ENCODE assay signal across 8 mouse cellular contexts in the genomic region with DNA sequence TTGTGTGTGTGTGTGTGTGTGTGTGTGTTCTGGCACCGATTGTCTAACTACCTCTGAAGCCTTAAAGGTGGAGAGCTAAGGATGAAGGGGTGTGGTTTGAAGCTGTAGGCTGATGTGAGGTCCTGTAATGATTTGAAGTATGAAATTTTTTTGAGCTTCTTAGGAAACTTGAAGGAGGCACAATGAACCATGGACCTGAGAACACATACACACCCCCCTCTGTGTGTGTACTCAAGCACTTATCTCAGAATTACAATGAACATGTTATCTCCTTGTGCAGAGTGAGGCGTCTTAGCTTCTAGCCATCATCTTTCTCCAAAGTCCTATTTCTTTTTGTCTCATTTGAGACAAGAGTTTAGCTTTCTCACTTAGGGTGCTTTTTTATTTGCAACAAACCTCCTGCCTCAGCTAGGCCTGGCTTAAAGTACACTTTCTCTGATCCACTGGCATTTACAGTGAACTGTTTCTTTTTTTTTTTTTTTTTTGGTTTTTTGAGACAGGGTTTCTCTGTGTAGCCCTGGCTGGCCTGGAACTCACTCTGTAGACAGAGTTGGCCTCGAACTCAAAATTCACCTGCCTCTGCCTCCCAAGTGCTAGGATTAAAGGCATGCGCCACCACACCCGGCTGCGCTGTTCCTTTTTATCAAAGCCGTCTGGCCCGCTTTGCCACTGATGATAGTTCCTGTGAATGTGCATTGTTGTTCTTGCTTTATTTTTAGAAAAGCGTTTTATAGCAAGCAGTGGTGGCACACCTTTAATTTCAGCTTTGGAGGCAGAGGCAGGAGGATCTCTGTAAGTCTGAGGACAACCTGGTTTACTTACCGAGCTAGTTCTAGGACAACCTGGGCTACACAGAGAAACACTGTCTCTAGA. TPM values are rescaled to one million over a fixed set of nuclear protein-coding genes. Genes with fewer than 3 reads are reported as not detected.
DNase-seq lines count a peak whose midpoint lies in the region; ATAC-seq and TF ChIP-seq lines count a peak whose summit lies in the region.

No protein-coding gene starts in this region.

- H3K4me1 ChIP-seq in heart, postnatal 0 days (ENCODE audit: control insufficient read depth, insufficient read depth) = peaks cover 27% of the 10 kb centered on the region
- H3K4me1 ChIP-seq in hindbrain, embryonic 14.5 days (replicated peaks; ENCODE audit: control insufficient read depth, insufficient read depth, low read length) = peaks cover 22% of the 10 kb centered on the region
- peaks cover 33% of the 10 kb centered on the region for H3K4me1 ChIP-seq in midbrain, embryonic 12.5 days

- no peaks in the 10 kb centered on the region for H3K27me3 ChIP-seq in heart, postnatal 0 days (ENCODE audit: control insufficient read depth, insufficient read depth, low read length)
- no peaks in the 10 kb centered on the region for H3K27me3 ChIP-seq in hindbrain, embryonic 14.5 days (ENCODE audit: control insufficient read depth, insufficient read depth, low read length)
- peaks cover 3% of the 10 kb centered on the region; the same call in 1 of the 2 replicates for H3K27me3 ChIP-seq in midbrain, embryonic 12.5 days

- peak overlapping the region; percentile 28; the same call in 1 of the 2 replicates for H3K9ac ChIP-seq in heart, postnatal 0 days (replicated peaks; ENCODE audit: low read depth, low read length)
- peak overlapping the region; percentile 26; the same call in 1 of the 2 replicates for H3K9ac ChIP-seq in hindbrain, embryonic 14.5 days
- H3K9ac ChIP-seq in midbrain, embryonic 12.5 days (replicated peaks) = 0 out of 2 replicates have a peak overlapping the region, but pooled peaks have one; percentile 28

- no peak for TF ChIP-seq CTCF in heart, postnatal 0 days (IDR thresholded peaks at IDR 0.05; ENCODE audit: low read depth)

- H3K9me3 ChIP-seq in heart, postnatal 0 days (replicated peaks; ENCODE audit: control insufficient read depth, low read length) = no peaks in the 10 kb centered on the region
- H3K9me3 ChIP-seq in hindbrain, embryonic 14.5 days (ENCODE audit: control insufficient read depth, low read length) = no peaks in the 10 kb centered on the region
- no peaks in the 10 kb centered on the region for H3K9me3 ChIP-seq in midbrain, embryonic 12.5 days

- DNase-seq in heart, postnatal 0 days (ENCODE audit: low spot score) = no peak
- DNase-seq in heart, adult 9 months (ENCODE audit: low spot score in 2 of 2) = no peak
- no peak for DNase-seq in hindbrain, embryonic 14.5 days (ENCODE audit: low spot score)
- DNase-seq in spleen, postnatal 4 days (ENCODE audit: low spot score in 2 of 2) = no peak
- DNase-seq in cerebellum, adult 11-12 months = no peak
- no peak for DNase-seq in adrenal gland, adult (ENCODE audit: inconsistent age in 2 of 2, low spot score in 1 of 2)

- WGBS in heart, postnatal 0 days = 67% methylated on average over 10 of the region's 10 CpGs
- 83% methylated on average over 10 of the region's 10 CpGs for WGBS in hindbrain, embryonic 14.5 days
- 81% methylated on average over 10 of the region's 10 CpGs for WGBS in midbrain, embryonic 12.5 days

- H3K36me3 ChIP-seq in heart, postnatal 0 days (replicated peaks; ENCODE audit: control insufficient read depth, insufficient read depth, low read length) = no peaks in the 10 kb centered on the region
- H3K36me3 ChIP-seq in hindbrain, embryonic 14.5 days (replicated peaks; ENCODE audit: control insufficient read depth, insufficient read depth) = no peaks in the 10 kb centered on the region
- H3K36me3 ChIP-seq in midbrain, embryonic 12.5 days = no peaks in the 10 kb centered on the region

- H3K4me3 ChIP-seq in heart, postnatal 0 days (ENCODE audit: low read depth, low read length) = peak overlapping the region; percentile 41
- peak overlapping the region; percentile 37 for H3K4me3 ChIP-seq in hindbrain, embryonic 14.5 days (replicated peaks; ENCODE audit: low read length)
- H3K4me3 ChIP-seq in midbrain, embryonic 12.5 days = peak overlapping the region; percentile 48

- peak overlapping the region; percentile 97 for H3K27ac ChIP-seq in heart, postnatal 0 days (ENCODE audit: low read depth)
- H3K27ac ChIP-seq in hindbrain, embryonic 14.5 days = peak overlapping the region; percentile 68
- H3K27ac ChIP-seq in midbrain, embryonic 12.5 days (replicated peaks) = 0 out of 2 replicates have a peak overlapping the region, but pooled peaks have one; percentile 21

- H3K4me2 ChIP-seq in heart, postnatal 0 days (ENCODE audit: low read depth, low read length) = peak overlapping the region; percentile 65
- peak overlapping the region; percentile 75 for H3K4me2 ChIP-seq in hindbrain, embryonic 14.5 days (replicated peaks)
- peak overlapping the region; percentile 77 for H3K4me2 ChIP-seq in midbrain, embryonic 12.5 days (replicated peaks)

- ATAC-seq in heart, postnatal 0 days (ENCODE audit: insufficient read depth, low read depth) = peak; percentile 1; the same call in 1 of the 2 replicates
- peak; percentile 4 for ATAC-seq in activated CD4-positive, CD25-positive, alpha-beta regulatory T cell, adult 4 months
- no peak for ATAC-seq in hindbrain, embryonic 14.5 days (ENCODE audit: low FRiP score)
- ATAC-seq in midbrain, embryonic 12.5 days (ENCODE audit: low FRiP score, low read depth) = no peak

- no peak for TF ChIP-seq EP300 in heart, postnatal 0 days (IDR thresholded peaks at IDR 0.05; ENCODE audit: low read depth)

RNA-seq across cellular contexts. Expression of a gene that starts 1.1 kb away (rescaled TPM):
- 70.6 and 97.2 TPM in 2 replicates for total RNA-seq in heart, postnatal 0 days (2014; rRNA removed; ENCODE audit: low replicate concordance)
- polyA plus RNA-seq in heart, postnatal 0 days (2015; fragmentation: Nextera tagmentation; extraction: Ambion mirVana) = 73.7 and 74.8 TPM in 2 replicates
- polyA plus RNA-seq in activated CD4-positive, CD25-positive, alpha-beta regulatory T cell, adult 4 months (2017; shearing (Covaris generic)) = 10 to 100 TPM; 40.9 to 56.9 TPM
- 17.4 and 19.0 TPM in 2 replicates for polyA plus RNA-seq in hindbrain, embryonic 14.5 days (2014; fragmentation: Nextera tagmentation; extraction: Ambion mirVana)
- 23.2 and 23.8 TPM in 2 replicates for polyA plus RNA-seq in midbrain, embryonic 12.5 days (2016; fragmentation: Nextera tagmentation; extraction: Ambion mirVana)

RNA-seq across cellular contexts. Expression of a gene that starts 14.1 kb away (rescaled TPM):
- total RNA-seq in heart, postnatal 0 days (2014; rRNA removed; ENCODE audit: low replicate concordance) = not detected in 2 replicates
- polyA plus RNA-seq in heart, postnatal 0 days (2015; fragmentation: Nextera tagmentation; extraction: Ambion mirVana) = 0.11 and 0.34 TPM in 2 replicates
- polyA plus RNA-seq in activated CD4-positive, CD25-positive, alpha-beta regulatory T cell, adult 4 months (2017; shearing (Covaris generic)) = not detected
- polyA plus RNA-seq in hindbrain, embryonic 14.5 days (2014; fragmentation: Nextera tagmentation; extraction: Ambion mirVana) = 0.25 TPM in 1 of 2 replicates, not detected in the other
- 0.78 TPM in 1 of 2 replicates, not detected in the other for polyA plus RNA-seq in midbrain, embryonic 12.5 days (2016; fragmentation: Nextera tagmentation; extraction: Ambion mirVana)

RNA-seq across cellular contexts. Expression of a gene that starts 42.7 kb away (rescaled TPM):
- total RNA-seq in heart, postnatal 0 days (2014; rRNA removed; ENCODE audit: low replicate concordance) = 1.3 and 3.4 TPM in 2 replicates
- 0.78 and 1.2 TPM in 2 replicates for polyA plus RNA-seq in heart, postnatal 0 days (2015; fragmentation: Nextera tagmentation; extraction: Ambion mirVana)
- polyA plus RNA-seq in activated CD4-positive, CD25-positive, alpha-beta regulatory T cell, adult 4 months (2017; shearing (Covaris generic)) = under 1 TPM in 1 of 2 experiments, not detected in 1; 0.79 TPM
- 1.4 and 2.3 TPM in 2 replicates for polyA plus RNA-seq in hindbrain, embryonic 14.5 days (2014; fragmentation: Nextera tagmentation; extraction: Ambion mirVana)
- 0.70 and 0.96 TPM in 2 replicates for polyA plus RNA-seq in midbrain, embryonic 12.5 days (2016; fragmentation: Nextera tagmentation; extraction: Ambion mirVana)

RNA-seq across cellular contexts. Expression of a gene that starts 42.8 kb away (rescaled TPM):
- total RNA-seq in heart, postnatal 0 days (2014; rRNA removed; ENCODE audit: low replicate concordance) = 10.6 and 28.8 TPM in 2 replicates
- 19.2 and 22.8 TPM in 2 replicates for polyA plus RNA-seq in heart, postnatal 0 days (2015; fragmentation: Nextera tagmentation; extraction: Ambion mirVana)
- 10 to 100 TPM; 27.5 to 33.4 TPM for polyA plus RNA-seq in activated CD4-positive, CD25-positive, alpha-beta regulatory T cell, adult 4 months (2017; shearing (Covaris generic))
- 12.9 and 13.0 TPM in 2 replicates for polyA plus RNA-seq in hindbrain, embryonic 14.5 days (2014; fragmentation: Nextera tagmentation; extraction: Ambion mirVana)
- polyA plus RNA-seq in midbrain, embryonic 12.5 days (2016; fragmentation: Nextera tagmentation; extraction: Ambion mirVana) = 15.4 and 18.5 TPM in 2 replicates

RNA-seq across cellular contexts. Expression of a gene that starts 46.5 kb away (rescaled TPM):
- total RNA-seq in heart, postnatal 0 days (2014; rRNA removed; ENCODE audit: low replicate concordance) = not detected in 2 replicates
- polyA plus RNA-seq in heart, postnatal 0 days (2015; fragmentation: Nextera tagmentation; extraction: Ambion mirVana) = 0.12 TPM in 1 of 2 replicates, not detected in the other
- not detected for polyA plus RNA-seq in activated CD4-positive, CD25-positive, alpha-beta regulatory T cell, adult 4 months (2017; shearing (Covaris generic))
- polyA plus RNA-seq in hindbrain, embryonic 14.5 days (2014; fragmentation: Nextera tagmentation; extraction: Ambion mirVana) = not detected in 2 replicates
- not detected in 2 replicates for polyA plus RNA-seq in midbrain, embryonic 12.5 days (2016; fragmentation: Nextera tagmentation; extraction: Ambion mirVana)

Comparison
In these comparisons a context has a peak if more than half of its experiments do, and no peak if none do; other contexts are left out.
1. ATAC-seq: peak in heart, postnatal 0 days (single experiment) and activated CD4-positive, CD25-positive, alpha-beta regulatory T cell, adult 4 months (single experiment); none in hindbrain, embryonic 14.5 days (single experiment) and midbrain, embryonic 12.5 days (single experiment).
2. H3K27ac ChIP-seq: peak in every context shown above with its lines; median percentile 97 in heart, postnatal 0 days; 68 in hindbrain, embryonic 14.5 days; 21 in midbrain, embryonic 12.5 days.
3. Peak in every context shown above with its lines, with median percentiles within 50 percentile points of each other: H3K4me2 ChIP-seq, H3K4me3 ChIP-seq and H3K9ac ChIP-seq.